Mouse (Mus musculus): ENCODE data around the gene Inpp5f.

DNA sequence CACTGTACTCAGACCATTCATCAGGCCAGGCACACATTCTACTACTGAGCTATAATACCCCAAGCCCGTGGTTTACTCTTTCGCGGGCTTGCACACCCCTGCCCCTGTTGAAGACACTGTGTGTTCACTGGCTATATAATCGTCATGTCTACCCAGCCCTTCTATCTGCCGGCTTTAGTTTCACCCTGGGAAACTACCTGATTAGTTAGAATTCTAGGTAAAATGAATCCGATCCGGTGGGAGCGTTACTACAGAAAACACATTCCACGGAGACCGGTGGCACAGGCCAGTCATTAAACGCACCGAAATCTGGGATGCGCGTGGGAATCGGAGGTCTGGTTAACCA, 128.0 kb downstream of the Inpp5f start:
- no peak for TF ChIP-seq CTCF (IDR thresholded peaks at IDR 0.05)
- TF ChIP-seq POLR2A (IDR thresholded peaks at IDR 0.05; ENCODE audit: insufficient read depth, low read depth, low read length): no peak
- no peak for TF ChIP-seq EP300 (IDR thresholded peaks at IDR 0.05; ENCODE audit: insufficient read depth, low read depth, low read length)

All from heart, adult 2 months (tissue).